Mouse (Mus musculus): ENCODE measurements around the gene Vangl2.

DNA sequence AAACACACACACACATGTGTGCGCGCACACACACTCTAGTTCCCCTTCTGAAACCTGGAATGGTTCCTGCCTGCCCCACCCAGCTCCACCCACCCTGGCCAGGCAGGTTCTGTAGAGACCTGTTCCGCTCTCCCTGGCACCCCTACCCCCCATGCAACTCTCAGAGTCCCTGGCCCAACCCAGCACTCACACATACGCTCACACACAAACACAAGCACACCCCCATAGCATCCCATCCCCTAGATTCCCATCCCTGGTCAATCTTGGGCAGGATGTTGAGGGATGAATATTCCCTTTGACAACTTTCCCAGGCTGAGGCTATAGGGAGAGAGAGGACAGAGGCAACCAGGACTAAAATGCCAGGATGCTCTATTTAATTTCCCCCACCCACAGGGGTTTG lies 8.9 kb downstream of the Vangl2 start:
- TF ChIP-seq CTCF (IDR thresholded peaks at IDR 0.05; ENCODE audit: extremely low read depth, insufficient read length, insufficient replicate concordance, low read depth, low read length) (no peak), POLR2A (IDR thresholded peaks at IDR 0.05; ENCODE audit: low read depth, low read length) (no peak)

Data from small intestine, adult 2 months (tissue).